Mouse (Mus musculus) bone marrow macrophage, adult 2 months (primary cell): ENCODE measurements around the gene Smim20.

ENCODE experiments used
- CTCF ChIP-seq: IDR thresholded peaks from 2 replicates; pipeline ENCODE4 v1.5.1; 2012; ENCODE audit warnings: low read depth, mild to moderate bottlenecking, low read length, moderate library complexity
- POLR2A ChIP-seq: IDR thresholded peaks from 2 replicates; pipeline ENCODE4 v1.6.1; 2012; ENCODE audit warnings: mild to moderate bottlenecking, low read depth, low read length, borderline replicate concordance

- TF ChIP-seq CTCF, result no peak
- TF ChIP-seq POLR2A, result no peak
These were observed 41.4 kb upstream of the Smim20 start for GRCm38 (mm10) chr5:53225434-53225833.
